Mouse (Mus musculus): Measurements from ENCODE around the gene Arhgap10.

The Arhgap10 gene

GRCm38 (mm10) chr8:77384080-77384479 lies 133.7 kb downstream of the Arhgap10 start:
- no peak for DNase-seq

- DNase-seq = no peak
These were observed 134.1 kb downstream of the Arhgap10 start for GRCm38 (mm10) chr8:77383671-77384070.

- DNase-seq = no peak
These were observed 136.9 kb downstream of the Arhgap10 start for GRCm38 (mm10) chr8:77380844-77381243.

- peak; percentile 33 for DNase-seq
These were observed 138.5 kb downstream of the Arhgap10 start for GRCm38 (mm10) chr8:77379300-77379699.

GRCm38 (mm10) chr8:77376451-77376853 lies 141.3 kb downstream of the Arhgap10 start:
- DNase-seq = peak; percentile 42

- no peak for DNase-seq
These were observed 141.8 kb downstream of the Arhgap10 start for GRCm38 (mm10) chr8:77375999-77376398.

GRCm38 (mm10) chr8:77371006-77371405 lies 146.7 kb downstream of the Arhgap10 start:
- DNase-seq = no peak

GRCm38 (mm10) chr8:77370308-77370707 lies 147.4 kb downstream of the Arhgap10 start:
- no peak for DNase-seq

- DNase-seq = no peak
These were observed 148.1 kb downstream of the Arhgap10 start for GRCm38 (mm10) chr8:77369671-77370070.

GRCm38 (mm10) chr8:77367091-77367490 lies 150.7 kb downstream of the Arhgap10 start:
- peak; percentile 48 for DNase-seq

- no peak for DNase-seq
These were observed 151.3 kb downstream of the Arhgap10 start for GRCm38 (mm10) chr8:77366446-77366845.

GRCm38 (mm10) chr8:77365990-77366389 lies 151.8 kb downstream of the Arhgap10 start:
- no peak for DNase-seq

GRCm38 (mm10) chr8:77364472-77364871 lies 153.3 kb downstream of the Arhgap10 start:
- DNase-seq = no peak

- DNase-seq = no peak
These were observed 156.9 kb downstream of the Arhgap10 start for GRCm38 (mm10) chr8:77360853-77361252.

GRCm38 (mm10) chr8:77360423-77360822 lies 157.3 kb downstream of the Arhgap10 start:
- DNase-seq = no peak

- DNase-seq = no peak
These were observed 160.6 kb downstream of the Arhgap10 start for GRCm38 (mm10) chr8:77357126-77357525.

GRCm38 (mm10) chr8:77355344-77355743 lies 162.4 kb downstream of the Arhgap10 start:
- DNase-seq = no peak

- no peak for DNase-seq
These were observed 163.6 kb downstream of the Arhgap10 start for GRCm38 (mm10) chr8:77354189-77354588.

- no peak for DNase-seq
These were observed 166.4 kb downstream of the Arhgap10 start for GRCm38 (mm10) chr8:77351177-77351860.

GRCm38 (mm10) chr8:77350121-77350777 lies 167.5 kb downstream of the Arhgap10 start:
- no peak for DNase-seq

- no peak for DNase-seq
These were observed 173.8 kb downstream of the Arhgap10 start for GRCm38 (mm10) chr8:77343916-77344315.

- no peak for DNase-seq
These were observed 174.4 kb downstream of the Arhgap10 start for GRCm38 (mm10) chr8:77343335-77343734.

GRCm38 (mm10) chr8:77342144-77342543 lies 175.6 kb downstream of the Arhgap10 start:
- no peak for DNase-seq

GRCm38 (mm10) chr8:77341329-77341728 lies 176.4 kb downstream of the Arhgap10 start:
- DNase-seq = peak; percentile 11

Data from lung, postnatal 36 days (tissue).